Mouse (Mus musculus) monocyte, adult 2 months (primary cell): Measurements from ENCODE around the gene Kcne3.

Experiments
- DNase-seq, 2 experiments: peaks; one replicate each; pipeline ENCODE4 v3.0.0; 2022; ENCODE audit warnings: low spot score in 2 of 2, low read depth in 1 of 2

Kcne3 gene

DNA sequence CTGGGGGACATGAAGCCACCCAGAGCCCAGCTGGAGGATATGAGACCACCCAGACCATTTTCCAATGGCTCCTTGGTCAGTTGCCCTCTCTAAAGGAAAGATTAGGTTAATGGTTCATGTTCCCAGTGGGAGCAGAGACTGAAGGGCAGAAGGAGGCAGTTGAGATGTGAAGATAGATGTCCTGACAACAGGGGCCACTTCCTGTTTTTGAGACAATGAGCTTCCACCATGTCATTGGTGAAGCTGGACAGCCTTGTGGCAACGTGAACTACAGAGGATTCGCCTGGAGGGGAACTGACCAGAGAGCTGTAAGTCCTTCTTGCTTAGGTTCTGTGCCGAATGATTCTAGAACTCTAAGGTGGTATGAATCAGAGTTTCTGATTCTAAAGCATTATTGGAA lies at the start of gene Kcne3:
Kcne3 (plus strand) TSS at position 234 of the 400 bp plus-strand sequence.
- DNase-seq, result peak in 1 of 2 experiments; percentile 45

DNA sequence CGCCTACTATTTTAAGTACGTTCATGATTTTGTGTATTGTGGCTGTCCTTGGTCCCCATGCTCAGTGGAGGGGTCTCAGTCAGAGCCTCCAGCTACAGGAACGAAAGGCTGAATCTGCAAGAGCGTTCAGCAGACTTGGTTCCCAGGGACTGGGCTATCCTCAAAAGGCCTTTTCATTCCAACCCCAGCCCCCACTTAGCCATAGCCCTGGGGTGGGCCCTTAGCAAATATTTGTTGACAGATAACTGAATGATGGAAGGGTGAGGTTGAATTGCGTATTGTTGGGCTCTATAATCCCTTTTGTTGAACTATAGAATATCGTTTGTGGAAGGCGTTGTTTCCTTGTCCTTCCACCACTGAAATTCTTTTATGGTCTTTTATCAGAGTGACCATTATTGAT lies 49.8 kb upstream of the Kcne3 start:
- no peak for DNase-seq

DNA sequence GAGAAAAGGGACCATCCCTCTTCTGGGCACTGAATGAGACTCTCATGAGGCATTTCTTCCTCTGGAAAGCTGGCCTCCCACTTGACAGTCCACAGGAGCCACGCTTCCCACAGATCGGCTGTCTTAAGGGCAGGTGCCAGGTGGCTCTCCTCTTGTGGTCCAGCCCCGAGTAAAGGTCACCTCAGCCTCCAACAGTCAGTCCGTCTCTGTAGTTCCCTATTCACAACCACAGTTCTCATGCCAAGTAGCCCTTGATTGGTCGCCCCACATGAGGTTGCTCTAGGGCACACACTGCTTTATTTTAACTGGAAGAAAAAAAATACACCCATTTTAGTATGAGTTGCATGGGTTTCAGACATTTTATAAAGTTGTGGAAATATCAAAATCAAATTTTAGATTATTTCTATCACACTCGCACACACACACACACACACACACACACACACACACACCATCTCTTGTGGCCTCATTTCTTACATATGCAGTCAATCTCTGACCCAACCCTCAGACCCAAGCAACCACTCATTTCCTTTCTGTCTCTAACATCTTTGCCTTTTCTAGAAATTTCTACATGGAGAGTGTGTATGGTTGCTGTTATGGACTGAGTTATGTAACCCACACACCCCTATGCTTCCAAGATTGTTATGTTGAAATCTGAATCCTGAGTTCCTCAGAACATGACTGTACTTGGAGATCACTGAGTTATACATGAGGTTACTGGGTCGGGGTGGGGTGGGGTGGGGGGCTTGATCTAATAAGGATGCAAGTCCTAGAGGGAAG lies 47.9 kb upstream of the Kcne3 start:
- no peak for DNase-seq

DNA sequence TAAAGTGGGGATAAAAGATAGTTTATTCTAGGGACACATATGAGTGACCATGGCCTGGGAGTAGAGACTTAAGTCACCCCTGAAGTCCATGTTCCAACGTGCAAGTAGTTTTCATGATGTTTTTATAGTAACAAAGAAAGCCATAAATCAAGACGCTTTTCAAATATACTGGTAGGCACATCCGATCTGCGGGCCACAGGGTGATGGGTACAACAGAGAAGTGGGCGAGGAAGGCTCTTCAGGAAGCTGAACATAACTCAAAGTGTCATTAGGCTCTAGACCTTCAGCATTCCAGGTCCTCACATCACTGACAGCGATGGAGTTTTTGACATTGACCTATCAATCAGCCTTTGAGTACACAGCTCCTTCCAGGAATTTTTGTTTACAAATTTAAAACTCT lies 45.7 kb upstream of the Kcne3 start:
- no peak for DNase-seq

DNA sequence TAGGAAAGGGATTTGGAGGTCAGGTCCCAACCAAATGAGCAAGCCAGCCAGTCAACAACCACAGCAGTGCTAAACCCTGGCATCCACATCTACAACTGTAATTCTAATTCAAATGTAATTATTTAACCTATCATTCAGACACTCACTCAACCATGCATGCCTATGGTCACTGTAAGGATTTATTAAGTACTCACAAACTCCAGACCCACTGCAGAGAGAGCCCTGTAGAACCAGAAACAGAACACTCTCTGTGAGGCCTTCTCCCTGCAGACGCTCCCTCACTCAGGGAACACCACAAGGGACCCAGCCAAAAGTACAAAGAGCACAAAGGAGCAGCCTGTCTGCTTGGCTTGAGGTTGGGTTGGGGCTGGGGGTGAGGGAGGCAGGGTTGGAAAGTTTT lies 43.9 kb upstream of the Kcne3 start:
- DNase-seq, result no peak

DNA sequence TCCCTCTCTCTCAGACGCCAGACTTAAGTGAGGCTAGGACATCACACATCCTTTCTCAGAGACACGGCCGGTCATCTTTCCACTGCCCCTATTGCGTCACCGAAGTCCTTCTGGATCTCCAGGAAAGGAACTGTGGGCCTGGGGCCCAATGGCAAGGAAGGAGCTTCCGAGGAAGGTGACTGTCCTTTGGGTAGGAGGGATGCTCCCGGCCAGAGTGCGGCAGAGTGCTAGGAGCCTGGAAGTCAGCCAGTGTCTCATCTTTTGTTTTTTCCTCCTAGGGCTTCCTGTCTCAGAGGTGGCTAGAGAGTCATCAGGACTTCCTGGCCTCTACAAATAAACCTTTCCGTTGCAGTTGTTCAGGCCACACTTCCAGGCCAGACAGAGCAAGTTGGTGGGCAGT lies 39.3 kb upstream of the Kcne3 start:
- no peak for DNase-seq

DNA sequence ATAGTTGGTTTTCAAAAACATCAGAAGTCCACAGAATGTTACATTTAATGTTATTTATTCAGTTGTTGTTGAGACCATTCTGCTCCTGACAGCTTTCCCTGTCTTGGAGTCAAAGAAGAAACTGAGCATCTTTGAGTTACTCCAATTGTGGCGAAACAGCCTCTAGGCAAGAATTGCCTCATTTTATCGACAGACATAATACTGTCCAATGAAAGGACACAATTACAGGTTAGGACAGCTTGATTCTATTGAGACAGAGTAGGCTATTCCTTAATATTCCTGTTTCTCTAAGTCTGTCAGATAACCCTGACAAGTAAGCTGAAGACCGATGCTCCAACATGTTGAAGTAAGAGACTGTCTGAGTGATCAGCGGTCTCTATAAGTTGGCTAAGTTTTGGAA lies 38.2 kb upstream of the Kcne3 start:
- DNase-seq, result no peak

DNA sequence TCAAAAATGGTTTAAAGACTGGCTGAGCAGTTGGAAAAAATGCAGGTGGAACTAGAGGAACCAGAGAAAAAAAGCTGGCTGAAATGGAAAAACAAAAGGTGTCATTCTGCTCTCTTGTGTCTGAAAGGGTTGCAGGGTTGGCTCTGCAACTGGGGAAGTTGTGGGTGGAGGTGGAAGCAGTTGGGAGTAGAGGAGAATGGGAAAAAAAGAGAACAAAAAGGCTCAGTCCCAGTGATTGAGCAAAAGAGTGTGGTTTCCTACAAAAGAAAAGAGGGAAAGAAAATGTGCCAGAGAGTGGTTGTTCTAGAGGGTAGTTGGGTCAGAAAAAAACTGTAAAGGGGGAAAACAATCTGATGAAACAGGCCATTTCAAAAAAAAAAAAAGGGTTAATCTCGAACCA lies 35.7 kb upstream of the Kcne3 start:
- DNase-seq, result no peak

DNA sequence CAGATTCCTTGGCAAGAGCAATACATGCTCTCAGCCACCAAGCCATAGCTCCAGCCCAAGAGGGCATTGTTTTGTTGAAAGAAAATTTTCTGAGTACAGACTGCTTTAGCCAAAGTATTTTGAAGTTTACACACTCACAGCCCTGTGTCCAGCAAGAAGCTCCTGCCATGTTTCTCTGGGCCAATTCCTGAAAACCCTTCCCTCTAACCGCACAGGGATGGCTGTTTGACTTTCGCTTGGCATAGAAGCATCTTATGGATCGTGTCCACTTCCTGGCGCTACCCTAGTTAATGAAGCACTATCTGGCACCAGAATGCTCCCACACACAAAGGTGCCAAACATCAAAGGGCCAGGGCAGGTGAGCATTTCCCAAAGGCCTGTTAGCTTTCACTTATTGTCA lies 27.7 kb upstream of the Kcne3 start:
- no peak for DNase-seq

DNA sequence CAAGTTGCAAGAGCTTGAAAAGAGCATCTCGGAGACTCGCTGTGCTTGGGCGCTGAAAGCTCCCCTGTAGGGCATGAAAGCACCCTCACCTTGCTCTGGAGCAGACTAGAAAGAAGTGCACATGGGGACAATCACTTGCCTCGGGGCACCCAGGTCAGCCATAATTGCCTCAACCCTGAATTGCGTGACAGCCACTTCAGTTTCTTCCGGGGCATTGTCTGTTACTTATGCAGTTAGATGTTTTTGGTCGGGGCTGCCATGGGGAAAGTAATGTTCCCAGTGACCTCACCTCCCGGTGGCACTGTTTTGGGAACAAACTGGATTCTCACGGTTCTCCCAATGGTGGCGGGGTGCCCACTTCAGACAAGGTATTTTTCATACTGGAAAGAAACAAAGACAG lies 26.2 kb upstream of the Kcne3 start:
- DNase-seq, result peak in 1 of 2 experiments; percentile 11

DNA sequence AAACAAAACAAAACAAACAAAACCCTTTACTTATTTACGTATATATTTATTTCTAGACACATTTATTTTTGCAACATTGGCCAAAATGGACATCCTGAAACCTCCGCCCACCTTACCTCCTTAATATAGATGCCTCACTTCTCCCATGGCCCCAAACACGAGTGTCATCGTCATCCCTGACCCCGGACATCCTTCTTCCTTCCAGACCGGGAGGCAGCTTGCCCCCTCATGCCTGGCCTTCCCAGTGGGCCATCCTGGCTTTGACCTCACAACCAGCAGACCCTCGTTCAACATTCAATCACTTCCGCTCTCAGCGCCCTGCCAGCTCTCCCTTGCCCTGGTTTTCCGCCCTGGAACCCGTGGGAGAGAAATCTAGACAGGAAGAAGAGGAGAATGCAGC lies 25.7 kb upstream of the Kcne3 start:
- DNase-seq, result no peak

DNA sequence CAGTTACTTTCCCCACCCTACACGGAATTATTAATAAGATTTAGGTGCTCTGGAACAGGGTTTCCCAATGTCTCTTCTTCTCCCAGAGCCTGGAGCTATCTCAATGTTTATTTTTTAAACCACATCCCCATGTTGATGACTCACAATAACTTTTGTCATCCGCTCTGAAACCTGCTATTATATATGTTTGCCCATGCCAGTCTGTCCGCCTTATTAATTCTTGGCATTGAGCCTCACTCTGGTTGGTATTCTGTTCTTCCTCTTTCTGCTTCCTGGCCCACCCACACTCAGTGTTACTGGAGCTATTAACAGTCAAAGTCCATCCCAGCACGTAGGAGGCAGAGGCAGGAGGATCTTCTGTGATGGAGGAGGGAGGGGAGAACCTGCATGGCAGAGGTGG lies 18.6 kb upstream of the Kcne3 start:
- no peak for DNase-seq

DNA sequence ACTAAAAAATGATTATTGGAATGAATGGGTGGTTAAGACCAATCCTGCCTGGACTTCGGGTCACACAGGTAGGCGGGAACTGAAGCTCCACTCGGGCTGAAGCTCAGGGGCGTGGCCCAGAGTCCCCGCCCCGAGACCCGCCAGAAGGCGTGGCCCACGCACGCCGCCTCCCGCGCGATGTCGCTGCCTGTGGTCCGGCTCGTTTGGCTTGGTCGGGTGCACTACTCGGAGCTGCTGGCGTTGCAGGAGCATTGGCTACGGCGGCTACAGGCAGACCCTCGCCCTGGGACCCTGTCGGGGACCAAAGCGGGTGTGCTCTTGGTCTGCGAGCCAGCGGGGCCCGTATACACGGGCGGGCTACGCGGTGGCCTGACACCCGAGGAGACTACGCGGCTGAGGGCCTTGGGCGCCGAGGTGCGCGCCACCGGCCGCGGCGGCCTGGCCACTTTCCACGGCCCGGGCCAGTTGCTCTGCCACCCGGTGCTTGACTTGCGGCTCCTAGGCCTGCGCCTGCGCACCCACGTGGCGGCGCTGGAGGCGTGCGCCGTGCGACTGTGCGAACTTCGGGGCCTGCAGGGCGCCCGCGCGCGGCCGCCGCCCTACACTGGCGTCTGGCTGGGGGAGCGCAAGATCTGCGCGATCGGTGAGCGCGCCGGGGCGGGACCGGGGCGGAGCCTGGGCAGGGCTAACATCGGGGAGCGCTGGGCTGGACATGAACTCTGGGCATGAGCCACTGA lies 17.0 kb upstream of the Kcne3 start, which contains the start of gene Lipt2:
Lipt2 (plus strand) TSS at position 173 of the 737 bp plus-strand sequence.
- peak; percentile 59 to 78 for DNase-seq

DNA sequence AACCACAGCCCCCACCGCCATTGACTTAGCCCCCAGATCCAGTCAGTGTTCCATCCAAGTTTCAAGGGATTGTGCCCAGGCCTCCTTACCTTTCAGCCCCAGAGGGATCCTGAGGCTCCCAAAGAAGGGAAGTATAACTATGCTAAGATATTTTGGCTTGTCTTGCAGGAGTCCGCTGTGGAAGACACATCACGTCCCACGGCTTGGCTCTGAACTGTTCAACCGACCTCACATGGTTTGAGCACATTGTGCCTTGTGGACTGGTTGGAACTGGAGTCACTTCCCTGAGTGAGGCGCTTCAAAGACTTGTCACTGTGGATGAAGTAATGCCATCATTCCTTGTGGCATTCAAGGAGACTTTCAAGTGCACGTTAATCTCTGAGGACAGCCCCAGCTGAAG lies 16.3 kb upstream of the Kcne3 start:
- DNase-seq, result no peak

DNA sequence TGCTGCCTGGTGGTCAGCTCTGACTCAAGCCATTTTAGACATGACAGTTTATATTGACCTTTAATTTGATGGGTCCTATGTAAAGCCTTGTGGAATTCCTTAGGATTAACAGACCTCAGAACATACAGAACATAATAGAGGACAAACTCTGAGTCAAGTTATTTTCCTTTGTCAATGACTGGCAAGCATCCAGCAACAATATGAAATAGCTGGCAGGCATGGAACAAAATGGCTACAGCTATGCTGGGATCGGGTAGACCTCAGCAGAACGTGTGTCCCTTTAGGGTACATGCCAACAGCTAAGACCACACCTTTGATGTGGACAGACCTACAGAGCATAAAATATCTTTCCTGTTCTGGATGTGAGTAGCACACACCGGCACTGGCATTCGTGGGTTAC lies 12.8 kb upstream of the Kcne3 start:
- no peak for DNase-seq

DNA sequence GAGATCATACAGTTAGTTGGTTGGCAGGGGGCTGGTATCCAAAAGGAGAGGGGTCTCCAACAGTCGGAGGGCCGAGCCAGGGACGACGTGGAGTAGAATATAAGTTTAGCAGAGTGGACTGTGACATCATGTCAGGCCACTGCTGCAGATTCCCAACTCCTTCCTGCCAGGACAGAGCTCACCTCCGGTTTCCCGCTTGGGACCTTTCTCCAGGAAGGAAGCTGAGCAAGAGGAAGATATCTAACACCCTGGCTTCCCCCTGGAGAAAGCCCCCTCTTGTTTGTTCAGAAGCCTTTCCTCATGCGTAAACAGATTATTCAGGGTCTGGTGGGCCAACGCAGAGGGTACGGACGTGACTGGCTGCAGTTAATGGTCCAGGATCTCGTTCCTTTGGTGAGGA lies 7.6 kb upstream of the Kcne3 start:
- no peak for DNase-seq

DNA sequence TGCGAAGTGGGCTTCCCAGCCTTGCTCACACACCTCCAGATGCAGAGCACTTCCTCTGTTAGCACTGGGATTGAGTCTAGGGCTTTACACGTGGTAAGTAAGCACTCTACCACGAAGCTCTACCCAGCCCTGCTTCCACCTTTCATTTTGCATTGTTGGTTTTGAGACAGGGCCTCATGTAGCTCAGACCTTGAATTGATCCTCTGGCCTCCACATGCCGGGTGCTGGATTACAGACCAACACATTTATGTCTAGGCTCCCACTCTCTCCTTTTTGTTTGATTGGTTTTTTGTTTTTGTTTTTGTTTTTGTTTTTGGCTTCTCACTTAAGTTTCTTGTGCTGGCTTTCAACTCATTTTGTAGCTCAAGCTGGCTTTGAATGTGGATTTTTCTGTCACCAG lies 5.5 kb upstream of the Kcne3 start:
- DNase-seq, result no peak

DNA sequence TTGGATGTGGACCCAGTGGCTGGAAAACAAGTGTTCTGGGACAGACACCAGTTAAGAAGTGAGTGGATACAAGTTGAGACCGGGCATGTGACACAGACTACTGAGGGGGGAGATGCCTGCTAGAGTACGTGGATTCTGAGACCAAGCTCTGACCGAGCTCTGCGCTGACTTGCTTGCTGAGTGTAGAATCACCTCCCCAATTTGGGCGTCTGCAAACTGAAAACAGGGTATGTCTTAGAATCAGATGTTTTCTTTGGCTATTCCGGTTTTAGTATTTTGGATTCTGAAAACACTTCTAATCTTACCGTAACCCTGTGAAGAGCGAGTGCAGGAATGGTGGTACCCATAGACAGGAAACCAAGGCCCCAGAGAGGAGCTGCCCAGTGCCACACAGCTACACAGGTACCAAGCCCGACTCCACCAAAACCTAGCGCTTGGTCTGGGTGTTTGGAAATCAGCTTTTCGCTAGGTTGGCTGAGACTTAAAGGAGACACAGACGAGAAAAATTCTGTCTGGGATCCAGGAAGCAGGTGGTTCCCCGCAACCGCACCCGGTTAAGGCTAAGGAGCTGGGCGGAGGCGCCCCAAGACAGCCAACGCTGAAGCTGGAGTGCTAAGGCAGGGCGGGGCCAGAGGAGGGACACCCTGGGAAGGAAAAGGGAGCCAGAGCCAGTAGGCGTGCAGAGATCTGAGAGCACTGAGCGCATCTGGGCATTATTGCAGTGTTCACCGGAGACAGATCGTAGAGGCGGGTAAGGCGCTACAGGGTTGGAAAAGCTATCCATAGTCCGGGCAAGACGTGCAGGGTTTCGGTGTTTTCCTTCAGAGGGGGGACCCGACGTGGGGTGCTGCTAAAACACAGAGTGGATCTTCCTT lies 2.0 kb downstream of the Kcne3 start:
- no peak for DNase-seq

DNA sequence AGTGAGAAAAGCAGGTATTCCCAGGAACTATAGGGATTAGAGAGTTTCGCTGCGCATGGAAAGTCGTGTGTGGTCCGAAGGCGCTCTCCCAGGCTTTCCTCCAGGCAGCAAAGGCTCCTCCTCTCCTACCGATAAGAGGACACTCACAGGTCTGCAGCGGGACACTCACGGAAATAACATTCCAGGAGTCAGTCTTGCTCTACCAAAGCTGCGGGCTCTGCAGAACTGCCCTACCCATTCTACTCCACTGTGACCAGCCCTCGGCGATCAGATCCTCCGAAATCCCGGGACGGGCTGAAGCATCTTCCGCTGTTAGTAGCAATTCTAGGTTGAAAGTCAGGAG lies 2.6 kb downstream of the Kcne3 start:
- no peak for DNase-seq

DNA sequence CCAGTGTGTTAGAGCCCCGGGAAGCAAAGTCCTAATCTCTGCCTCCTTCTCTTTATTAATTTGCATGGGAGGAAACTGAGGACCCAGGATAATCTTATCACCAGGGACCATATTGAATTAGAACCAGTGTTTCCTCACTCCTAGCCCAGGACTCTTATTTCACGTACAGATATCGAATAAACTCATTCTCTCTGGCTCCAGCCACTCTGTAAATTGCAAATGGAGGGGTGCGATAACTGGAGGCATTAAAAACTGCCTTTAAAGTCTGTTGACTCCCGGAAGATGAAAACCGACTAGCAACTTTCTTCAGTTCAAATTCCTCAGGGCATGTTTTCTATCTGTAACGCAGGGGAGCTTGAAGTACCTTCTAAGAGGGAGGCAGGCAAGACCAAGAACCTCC lies 3.1 kb downstream of the Kcne3 start:
- no peak for DNase-seq

DNA sequence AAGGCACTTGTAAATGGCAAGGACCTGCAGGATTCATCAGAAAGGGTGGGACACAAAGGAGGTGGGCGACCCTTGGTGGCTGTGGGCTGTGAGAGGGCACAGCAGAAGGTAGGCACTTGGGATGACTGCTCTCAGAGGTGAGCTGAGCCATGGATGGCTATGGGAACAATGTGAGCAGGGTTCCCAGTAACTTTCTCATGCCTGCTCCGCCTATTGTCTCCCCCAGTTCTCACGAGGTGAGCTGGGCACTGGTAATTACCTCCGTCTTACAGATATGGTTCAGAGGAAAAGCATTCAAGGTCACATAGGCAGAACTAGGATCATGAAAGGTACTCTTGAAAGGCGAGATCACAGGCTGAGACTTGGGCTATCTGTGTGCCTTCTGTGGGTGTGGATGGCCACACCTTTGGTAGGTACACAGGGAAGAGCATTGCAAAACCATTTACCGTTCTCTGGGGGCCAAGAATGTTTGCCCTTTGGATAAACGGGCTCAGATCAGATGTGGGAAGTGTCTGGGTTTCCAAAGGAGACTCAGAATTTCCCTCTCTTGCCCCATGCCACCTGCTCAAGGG lies 3.6 kb downstream of the Kcne3 start:
- DNase-seq, result no peak

DNA sequence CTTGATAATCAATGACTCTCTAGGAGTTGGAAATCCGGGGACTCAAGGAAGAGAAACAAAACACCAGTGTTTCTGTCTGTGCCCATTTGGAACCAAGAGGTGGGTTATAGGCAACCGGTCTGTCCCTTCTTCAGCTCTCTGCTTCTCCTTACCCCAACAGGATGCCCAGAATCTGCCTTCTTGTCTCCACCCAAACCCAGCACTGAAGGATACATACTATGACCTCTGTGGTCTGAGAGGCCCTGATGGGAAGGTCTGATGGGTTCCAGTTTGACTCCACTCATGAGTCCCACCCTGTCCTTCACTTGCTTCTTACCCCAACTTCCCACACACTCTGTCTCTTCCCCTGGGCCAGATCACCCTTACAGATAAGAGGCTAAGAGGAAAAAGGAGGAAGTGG lies 4.9 kb downstream of the Kcne3 start:
- no peak for DNase-seq
